Mouse (Mus musculus): ENCODE measurements around the gene Cpn1.

The Cpn1 gene

DNA sequence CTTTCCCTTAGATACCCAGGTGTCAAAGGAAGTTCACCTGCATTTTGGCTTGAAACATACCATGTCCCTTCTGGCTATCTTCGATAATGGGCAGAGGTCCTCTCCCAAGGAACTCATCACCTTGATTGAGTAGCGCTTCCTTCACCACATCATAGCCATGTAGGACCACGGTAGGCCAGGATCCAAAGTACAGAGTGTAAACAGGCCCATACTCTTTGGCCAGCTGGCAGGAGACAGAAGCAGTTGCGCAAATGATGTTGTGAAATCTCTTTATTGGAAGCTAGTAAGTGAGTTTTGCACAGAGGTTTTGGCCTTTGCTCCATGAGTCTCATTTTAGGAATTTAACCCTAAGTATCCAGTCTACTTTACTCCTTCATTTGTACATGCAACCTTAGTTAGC lies 35.1 kb upstream of the Cpn1 start:
- H3K4me3 ChIP-seq (replicated peaks; ENCODE audit: low read length), result no peak overlapping the region
- H3K4me1 ChIP-seq (replicated peaks; ENCODE audit: low read depth, low read length), result peaks cover 3% of the 10 kb centered on the region
- H3K27me3 ChIP-seq (ENCODE audit: insufficient read depth, low read length), result peaks cover 3% of the 10 kb centered on the region; the same call in 1 of the 2 replicates
- H3K36me3 ChIP-seq (ENCODE audit: insufficient read depth, low read length), result no peaks in the 10 kb centered on the region
- no peak for TF ChIP-seq NANOG (IDR thresholded peaks at IDR 0.05; ENCODE audit: borderline replicate concordance, low read length)
- no peak for TF ChIP-seq CTCF (conservative IDR thresholded peaks at IDR 0.05; ENCODE audit: low read length)
- TF ChIP-seq POU5F1 (IDR thresholded peaks at IDR 0.05; ENCODE audit: borderline replicate concordance, low read length), result no peak
- H3K9me3 ChIP-seq (ENCODE audit: low read length), result peaks cover 7% of the 10 kb centered on the region; the same call in 1 of the 2 replicates

DNA sequence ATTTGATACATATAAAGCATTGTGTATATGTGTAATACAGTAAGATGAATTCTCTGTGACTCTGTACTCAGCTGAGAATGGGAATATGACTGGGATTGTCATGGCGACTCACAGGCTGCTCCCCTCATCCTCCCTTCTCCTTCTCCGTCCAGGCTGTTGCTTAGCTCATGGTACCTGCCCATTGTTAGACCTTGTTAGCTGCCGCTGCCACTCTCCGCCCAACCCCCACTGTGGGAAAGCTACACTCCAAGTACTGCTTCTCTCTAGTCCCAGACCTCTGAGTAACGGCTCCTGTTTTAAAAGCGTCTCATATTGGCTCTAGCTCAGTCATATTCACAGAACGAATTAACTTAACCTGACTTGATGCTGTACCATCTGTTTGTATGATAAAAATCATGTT lies 33.4 kb upstream of the Cpn1 start:
- no peak for TF ChIP-seq NANOG (IDR thresholded peaks at IDR 0.05; ENCODE audit: borderline replicate concordance, low read length)
- H3K4me3 ChIP-seq (replicated peaks; ENCODE audit: low read length), result no peak overlapping the region
- peaks cover 3% of the 10 kb centered on the region; the same call in 1 of the 2 replicates for H3K27me3 ChIP-seq (ENCODE audit: insufficient read depth, low read length)
- H3K36me3 ChIP-seq (ENCODE audit: insufficient read depth, low read length), result no peaks in the 10 kb centered on the region
- H3K9me3 ChIP-seq (ENCODE audit: low read length), result peaks cover 7% of the 10 kb centered on the region; the same call in 1 of the 2 replicates
- peaks cover 3% of the 10 kb centered on the region; the same call in 1 of the 2 replicates for H3K4me1 ChIP-seq (replicated peaks; ENCODE audit: low read depth, low read length)

- Histone ChIP-seq H3K27me3 (ENCODE audit: insufficient read depth, low read length) (peaks cover 3% of the 10 kb centered on the region; the same call in 1 of the 2 replicates), H3K36me3 (ENCODE audit: insufficient read depth, low read length) (no peaks in the 10 kb centered on the region), H3K4me1 (replicated peaks; ENCODE audit: low read depth, low read length) (peaks cover 3% of the 10 kb centered on the region; the same call in 1 of the 2 replicates), H3K4me3 (replicated peaks; ENCODE audit: low read length) (no peak overlapping the region), H3K9me3 (ENCODE audit: low read length) (no peaks in the 10 kb centered on the region)
- no peak for TF ChIP-seq POU5F1 (IDR thresholded peaks at IDR 0.05; ENCODE audit: borderline replicate concordance, low read length)
- TF ChIP-seq CTCF (conservative IDR thresholded peaks at IDR 0.05; ENCODE audit: low read length), result no peak
- TF ChIP-seq NANOG (IDR thresholded peaks at IDR 0.05; ENCODE audit: borderline replicate concordance, low read length), result no peak
Observed at GRCm38 (mm10) chr19:44013862-44014261, 27.5 kb upstream of the Cpn1 start.

DNA sequence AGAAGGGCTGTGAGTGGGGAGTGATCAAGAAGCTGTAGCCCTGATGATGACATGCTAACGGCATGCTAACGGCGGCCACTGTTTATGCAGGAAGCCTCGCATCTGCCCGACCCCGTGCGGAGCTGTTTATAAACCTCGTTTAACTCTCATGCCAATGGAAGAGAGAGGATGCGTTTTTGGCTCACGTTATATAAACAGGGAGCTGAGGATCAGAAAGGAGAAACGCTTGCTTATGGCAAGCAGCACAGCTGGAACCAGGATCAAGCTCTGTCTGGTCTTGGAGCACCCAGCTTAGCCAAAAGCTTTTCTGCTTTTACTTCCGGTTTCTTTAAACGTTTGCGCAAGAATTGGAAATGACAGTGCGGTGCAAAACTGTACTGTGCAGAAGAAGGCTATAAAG lies 22.4 kb upstream of the Cpn1 start:
- Histone ChIP-seq H3K4me3 (replicated peaks; ENCODE audit: low read length) (no peak overlapping the region), H3K9me3 (ENCODE audit: low read length) (no peaks in the 10 kb centered on the region)
- TF ChIP-seq NANOG (IDR thresholded peaks at IDR 0.05; ENCODE audit: borderline replicate concordance, low read length), result no peak
- TF ChIP-seq POU5F1 (IDR thresholded peaks at IDR 0.05; ENCODE audit: borderline replicate concordance, low read length), result no peak
- no peak for TF ChIP-seq CTCF (conservative IDR thresholded peaks at IDR 0.05; ENCODE audit: low read length)

GRCm38 (mm10) chr19:44007186-44007585 lies 20.8 kb upstream of the Cpn1 start:
- Histone ChIP-seq H3K9me3 (ENCODE audit: low read length) (no peaks in the 10 kb centered on the region), H3K27me3 (ENCODE audit: insufficient read depth, low read length) (0 out of 2 replicates have a peak, but pooled peaks cover 3% of the 10 kb centered on the region), H3K4me3 (replicated peaks; ENCODE audit: low read length) (peak overlapping the region; percentile 41), H3K36me3 (ENCODE audit: insufficient read depth, low read length) (no peaks in the 10 kb centered on the region), H3K4me1 (replicated peaks; ENCODE audit: low read depth, low read length) (peaks cover 13% of the 10 kb centered on the region)
- TF ChIP-seq POU5F1 (IDR thresholded peaks at IDR 0.05; ENCODE audit: borderline replicate concordance, low read length) (no peak), NANOG (IDR thresholded peaks at IDR 0.05; ENCODE audit: borderline replicate concordance, low read length) (no peak), CTCF (conservative IDR thresholded peaks at IDR 0.05; ENCODE audit: low read length) (no peak)

More for the DNA sequence above, 22.4 kb upstream of the Cpn1 start:
- Histone ChIP-seq H3K27me3 (ENCODE audit: insufficient read depth, low read length) (0 out of 2 replicates have a peak, but pooled peaks cover 3% of the 10 kb centered on the region), H3K36me3 (ENCODE audit: insufficient read depth, low read length) (no peaks in the 10 kb centered on the region), H3K4me1 (replicated peaks; ENCODE audit: low read depth, low read length) (peaks cover 13% of the 10 kb centered on the region)

DNA sequence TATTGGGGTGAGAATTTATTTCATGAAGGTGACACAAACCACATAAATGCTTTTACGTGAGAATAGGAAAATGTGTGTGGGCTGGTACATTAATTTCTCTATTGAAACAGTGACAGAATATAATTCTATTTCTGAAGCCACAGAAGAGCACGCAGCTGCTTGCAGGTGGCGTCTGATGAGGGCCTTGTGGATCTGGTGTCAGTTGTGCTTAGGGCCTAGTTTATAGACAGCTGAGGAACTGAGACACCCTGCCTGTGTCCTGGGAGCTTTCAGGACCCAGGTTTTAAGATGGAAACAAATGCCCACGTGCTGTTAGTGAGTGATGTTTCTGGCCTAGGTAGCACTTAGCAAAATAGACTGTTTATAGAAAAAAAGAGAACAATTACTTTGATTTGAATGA lies 18.7 kb upstream of the Cpn1 start:
- Histone ChIP-seq H3K36me3 (ENCODE audit: insufficient read depth, low read length) (no peaks in the 10 kb centered on the region), H3K4me1 (replicated peaks; ENCODE audit: low read depth, low read length) (peaks cover 13% of the 10 kb centered on the region), H3K4me3 (replicated peaks; ENCODE audit: low read length) (no peak overlapping the region), H3K27me3 (ENCODE audit: insufficient read depth, low read length) (peaks cover 9% of the 10 kb centered on the region; the same call in 1 of the 2 replicates), H3K9me3 (ENCODE audit: low read length) (no peaks in the 10 kb centered on the region)
- TF ChIP-seq POU5F1 (IDR thresholded peaks at IDR 0.05; ENCODE audit: borderline replicate concordance, low read length) (no peak), CTCF (conservative IDR thresholded peaks at IDR 0.05; ENCODE audit: low read length) (no peak), NANOG (IDR thresholded peaks at IDR 0.05; ENCODE audit: borderline replicate concordance, low read length) (no peak)

- no peak overlapping the region for H3K4me3 ChIP-seq (replicated peaks; ENCODE audit: low read length)
- TF ChIP-seq NANOG (IDR thresholded peaks at IDR 0.05; ENCODE audit: borderline replicate concordance, low read length), result no peak
- TF ChIP-seq CTCF (conservative IDR thresholded peaks at IDR 0.05; ENCODE audit: low read length), result no peak
- peaks cover 9% of the 10 kb centered on the region; the same call in 1 of the 2 replicates for H3K27me3 ChIP-seq (ENCODE audit: insufficient read depth, low read length)
- H3K9me3 ChIP-seq (ENCODE audit: low read length), result no peaks in the 10 kb centered on the region
- peaks cover 13% of the 10 kb centered on the region for H3K4me1 ChIP-seq (replicated peaks; ENCODE audit: low read depth, low read length)
- H3K36me3 ChIP-seq (ENCODE audit: insufficient read depth, low read length), result no peaks in the 10 kb centered on the region
Observed at GRCm38 (mm10) chr19:44004261-44004660, 17.9 kb upstream of the Cpn1 start.

DNA sequence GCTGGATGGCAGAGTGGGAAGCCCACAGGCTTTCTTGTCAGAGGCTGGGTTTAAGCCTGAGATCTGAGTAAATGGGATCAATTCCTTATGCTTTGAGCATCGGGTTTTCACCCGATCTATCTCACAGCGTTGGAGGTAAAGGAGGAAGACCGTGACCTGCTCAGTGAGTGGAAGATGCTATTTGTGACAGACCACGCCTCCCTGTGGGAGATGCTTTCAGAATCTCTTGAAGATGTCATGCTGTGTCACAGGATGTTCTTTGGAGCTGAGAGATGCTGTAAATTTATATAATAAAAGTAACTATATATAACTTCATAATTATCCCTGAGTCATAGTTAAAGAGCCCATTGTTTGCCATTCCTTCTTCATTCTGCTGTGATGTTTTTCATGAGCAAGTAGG lies 14.4 kb upstream of the Cpn1 start:
- TF ChIP-seq CTCF (conservative IDR thresholded peaks at IDR 0.05; ENCODE audit: low read length), result no peak
- no peak for TF ChIP-seq NANOG (IDR thresholded peaks at IDR 0.05; ENCODE audit: borderline replicate concordance, low read length)
- no peak for TF ChIP-seq POU5F1 (IDR thresholded peaks at IDR 0.05; ENCODE audit: borderline replicate concordance, low read length)
- peaks cover 6% of the 10 kb centered on the region; the same call in 1 of the 2 replicates for H3K27me3 ChIP-seq (ENCODE audit: insufficient read depth, low read length)
- H3K4me1 ChIP-seq (replicated peaks; ENCODE audit: low read depth, low read length), result no peaks in the 10 kb centered on the region
- H3K4me3 ChIP-seq (replicated peaks; ENCODE audit: low read length), result no peak overlapping the region
- no peaks in the 10 kb centered on the region for H3K9me3 ChIP-seq (ENCODE audit: low read length)
- no peaks in the 10 kb centered on the region for H3K36me3 ChIP-seq (ENCODE audit: insufficient read depth, low read length)

- H3K4me3 ChIP-seq (replicated peaks; ENCODE audit: low read length), result no peak overlapping the region
- no peaks in the 10 kb centered on the region for H3K4me1 ChIP-seq (replicated peaks; ENCODE audit: low read depth, low read length)
- H3K27me3 ChIP-seq (ENCODE audit: insufficient read depth, low read length), result peaks cover 6% of the 10 kb centered on the region; the same call in 1 of the 2 replicates
- no peaks in the 10 kb centered on the region for H3K9me3 ChIP-seq (ENCODE audit: low read length)
- no peaks in the 10 kb centered on the region for H3K36me3 ChIP-seq (ENCODE audit: insufficient read depth, low read length)
- no peak for TF ChIP-seq CTCF (conservative IDR thresholded peaks at IDR 0.05; ENCODE audit: low read length)
- no peak for TF ChIP-seq POU5F1 (IDR thresholded peaks at IDR 0.05; ENCODE audit: borderline replicate concordance, low read length)
- TF ChIP-seq NANOG (IDR thresholded peaks at IDR 0.05; ENCODE audit: borderline replicate concordance, low read length), result no peak
Observed at GRCm38 (mm10) chr19:44000061-44000460, 13.7 kb upstream of the Cpn1 start.

Measured in E14TG2a.4 (cell line).